Mouse (Mus musculus) neural tube, embryonic 14.5 days (tissue): ENCODE measurements around the gene Ptprs. TPM values are rescaled to one million over a fixed set of nuclear protein-coding genes. Genes with fewer than 3 reads are reported as not detected.

Experiments
- ATAC-seq: fragments of 200-750 bp; cut with Nextera tagmentation; 2 replicates; pipeline ENCODE4 v1.8.0; 2017; ENCODE audit warnings: low read depth, mild to moderate bottlenecking, moderate TSS enrichment, moderate library complexity
- H3K27ac ChIP-seq: fragments of 300-500 bp; sonication (generic); 2 replicates; pipeline ENCODE4 v1.5.1; 2014; ENCODE audit warnings: low read depth, mild to moderate bottlenecking, control low read depth, low read length, moderate library complexity, mixed read lengths
- H3K27me3 ChIP-seq: fragments of 300-500 bp; sonication (generic); 2 replicates; pipeline ENCODE4 v1.6.1; 2014; ENCODE audit warnings: low read length; ENCODE audit not compliant: control insufficient read depth, insufficient read depth
- H3K36me3 ChIP-seq: fragments of 300-500 bp; sonication (generic); 2 replicates; pipeline ENCODE4 v1.6.1; 2014; ENCODE audit warnings: low read length, mixed read lengths; ENCODE audit not compliant: control insufficient read depth, insufficient read depth
- H3K4me1 ChIP-seq: fragments of 300-500 bp; sonication (generic); 2 replicates; pipeline ENCODE4 v1.6.1; 2014; ENCODE audit warnings: low read length; ENCODE audit not compliant: control insufficient read depth, insufficient read depth
- H3K4me2 ChIP-seq: fragments of 300-500 bp; sonication (generic); 2 replicates; pipeline ENCODE4 v1.6.1; 2014; ENCODE audit warnings: mild to moderate bottlenecking, low read depth, low read length, control low read depth
- H3K4me3 ChIP-seq: fragments of 300-500 bp; sonication (generic); 2 replicates; pipeline ENCODE4 v1.5.1; 2014; ENCODE audit warnings: low read depth, low read length, control low read depth, mixed read lengths
- H3K9ac ChIP-seq: fragments of 300-500 bp; sonication (generic); replicated peaks from 2 replicates; pipeline ENCODE4 v1.6.1; 2014; ENCODE audit warnings: low read depth, mild to moderate bottlenecking, control low read depth, low read length, mixed read lengths
- H3K9me3 ChIP-seq: fragments of 300-500 bp; sonication (generic); 2 replicates; pipeline ENCODE4 v1.6.1; 2016; ENCODE audit warnings: low read length; ENCODE audit not compliant: control insufficient read depth
- WGBS: fragments of 180-500 bp; shearing (Covaris S2); extraction: QIAGEN DNeasy Blood & Tissue Kit; methylation state at CpG from one replicate; pipeline ENCODE4 v1.1.7; 2014; 5-methylcytosine and 5-hydroxymethylcytosine counted together
- polyA plus RNA-seq: library from polyadenylated mRNA; unstranded; fragments of >200 nt; fragmentation: Nextera tagmentation; extraction: Ambion mirVana; gene quantifications from 2 replicates; pipeline ENCODE4 v1.2.1, GENCODE M21; 2014

Gene Ptprs
- polyA plus RNA-seq, 1 experiment from 2014 or later = 266 TPM

GRCm38 (mm10) chr17:56472121-56472520, 4.2 kb downstream of the Ptprs start:
- WGBS = 9% methylated on average over 16 of the region's 16 CpGs
- Histone ChIP-seq H3K36me3 (no peaks in the 10 kb centered on the region), H3K27me3 (peaks cover 5% of the 10 kb centered on the region; the same call in 1 of the 2 replicates), H3K4me2 (peak overlapping the region; percentile 98), H3K4me3 (peak overlapping the region; percentile 62), H3K9me3 (no peaks in the 10 kb centered on the region), H3K9ac (no peak overlapping the region), H3K27ac (no peak overlapping the region; the same call in 1 of the 2 replicates), H3K4me1 (peaks cover 67% of the 10 kb centered on the region)
- ATAC-seq = no peak

GRCm38 (mm10) chr17:56471136-56471535, 5.1 kb downstream of the Ptprs start:
- no peak overlapping the region for H3K9ac ChIP-seq
- peaks cover 4% of the 10 kb centered on the region; the same call in 1 of the 2 replicates for H3K27me3 ChIP-seq
- H3K27ac ChIP-seq = no peak overlapping the region
- no peak for ATAC-seq
- no peaks in the 10 kb centered on the region for H3K9me3 ChIP-seq
- peaks cover 72% of the 10 kb centered on the region for H3K4me1 ChIP-seq
- H3K4me3 ChIP-seq = no peak overlapping the region
- WGBS = 75% methylated on average over 5 of the region's 5 CpGs
- peak overlapping the region; percentile 16; the same call in 1 of the 2 replicates for H3K4me2 ChIP-seq
- H3K36me3 ChIP-seq = no peaks in the 10 kb centered on the region

- ATAC-seq = no peak
- Histone ChIP-seq H3K9me3 (no peaks in the 10 kb centered on the region), H3K27ac (peak overlapping the region; percentile 16; the same call in 1 of the 2 replicates), H3K9ac (peak overlapping the region; percentile 42), H3K4me1 (peaks cover 72% of the 10 kb centered on the region), H3K27me3 (0 out of 2 replicates have a peak, but pooled peaks cover under 1% of the 10 kb centered on the region), H3K4me3 (no peak overlapping the region), H3K36me3 (no peaks in the 10 kb centered on the region), H3K4me2 (peak overlapping the region; percentile 50)
- WGBS = 13% methylated on average over 10 of the region's 10 CpGs
Observed at GRCm38 (mm10) chr17:56470571-56470970, 5.7 kb downstream of the Ptprs start.

- peak overlapping the region; percentile 57 for H3K27ac ChIP-seq
- WGBS = 2% methylated on average over 25 of the region's 26 CpGs
- ATAC-seq = no peak
Observed at GRCm38 (mm10) chr17:56470001-56470436, 6.3 kb downstream of the Ptprs start.

GRCm38 (mm10) chr17:56469275-56469674, 7.0 kb downstream of the Ptprs start:
- no peak for ATAC-seq
- WGBS = 15% methylated on average over 8 of the region's 8 CpGs
- peak overlapping the region; percentile 42 for H3K9ac ChIP-seq

More at GRCm38 (mm10) chr17:56470001-56470436, 6.3 kb downstream of the Ptprs start:
- Histone ChIP-seq H3K4me1 (peaks cover 72% of the 10 kb centered on the region), H3K4me3 (peak overlapping the region; percentile 19; the same call in 1 of the 2 replicates), H3K27me3 (no peaks in the 10 kb centered on the region), H3K9me3 (no peaks in the 10 kb centered on the region), H3K36me3 (no peaks in the 10 kb centered on the region), H3K4me2 (peak overlapping the region; percentile 50), H3K9ac (peak overlapping the region; percentile 42)

GRCm38 (mm10) chr17:56468870-56469269, 7.4 kb downstream of the Ptprs start:
- Histone ChIP-seq H3K4me1 (peaks cover 69% of the 10 kb centered on the region), H3K27ac (peak overlapping the region; percentile 84; the same call in 1 of the 2 replicates), H3K9me3 (no peaks in the 10 kb centered on the region), H3K9ac (peak overlapping the region; percentile 42; the same call in 1 of the 2 replicates), H3K27me3 (no peaks in the 10 kb centered on the region), H3K36me3 (no peaks in the 10 kb centered on the region), H3K4me3 (no peak overlapping the region), H3K4me2 (no peak overlapping the region)
- no peak for ATAC-seq
- WGBS = 65% methylated on average over 7 of the region's 7 CpGs

More at GRCm38 (mm10) chr17:56469275-56469674, 7.0 kb downstream of the Ptprs start:
- Histone ChIP-seq H3K4me1 (peaks cover 72% of the 10 kb centered on the region), H3K4me2 (peak overlapping the region; percentile 50), H3K27me3 (no peaks in the 10 kb centered on the region), H3K36me3 (no peaks in the 10 kb centered on the region), H3K27ac (peak overlapping the region; percentile 84), H3K4me3 (no peak overlapping the region), H3K9me3 (no peaks in the 10 kb centered on the region)

- H3K4me3 ChIP-seq = no peak overlapping the region
- H3K9ac ChIP-seq = no peak overlapping the region
- no peak overlapping the region for H3K4me2 ChIP-seq
- ATAC-seq = no peak
- no peaks in the 10 kb centered on the region for H3K27me3 ChIP-seq
- peaks cover 67% of the 10 kb centered on the region for H3K4me1 ChIP-seq
- 89% methylated on average over 9 of the region's 9 CpGs for WGBS
- no peaks in the 10 kb centered on the region for H3K36me3 ChIP-seq
- H3K27ac ChIP-seq = peak overlapping the region; percentile 84
- H3K9me3 ChIP-seq = no peaks in the 10 kb centered on the region
Observed at GRCm38 (mm10) chr17:56468380-56468779, 7.9 kb downstream of the Ptprs start.

GRCm38 (mm10) chr17:56467456-56467884, 8.8 kb downstream of the Ptprs start:
- H3K4me2 ChIP-seq = peak overlapping the region; percentile 30; the same call in 1 of the 2 replicates
- H3K4me1 ChIP-seq = peaks cover 67% of the 10 kb centered on the region
- peak; percentile 68 for ATAC-seq
- WGBS = 12% methylated on average over 6 of the region's 7 CpGs
- H3K36me3 ChIP-seq = no peaks in the 10 kb centered on the region
- no peaks in the 10 kb centered on the region for H3K27me3 ChIP-seq
- H3K9ac ChIP-seq = peak overlapping the region; percentile 18; the same call in 1 of the 2 replicates
- no peak overlapping the region for H3K4me3 ChIP-seq
- H3K27ac ChIP-seq = peak overlapping the region; percentile 84
- no peaks in the 10 kb centered on the region for H3K9me3 ChIP-seq

GRCm38 (mm10) chr17:56466747-56467146, 9.5 kb downstream of the Ptprs start:
- H3K36me3 ChIP-seq = no peaks in the 10 kb centered on the region
- H3K27ac ChIP-seq = peak overlapping the region; percentile 84
- peak overlapping the region; percentile 25; the same call in 1 of the 2 replicates for H3K9ac ChIP-seq
- no peaks in the 10 kb centered on the region for H3K27me3 ChIP-seq
- H3K9me3 ChIP-seq = no peaks in the 10 kb centered on the region
- 59% methylated on average over 6 of the region's 6 CpGs for WGBS
- ATAC-seq = no peak
- H3K4me2 ChIP-seq = peak overlapping the region; percentile 30; the same call in 1 of the 2 replicates
- H3K4me1 ChIP-seq = peaks cover 66% of the 10 kb centered on the region
- H3K4me3 ChIP-seq = no peak overlapping the region
